Mouse (Mus musculus) midbrain, embryonic 11.5 days (tissue): ENCODE measurements at regions not wholly inside any gene's neighbourhood (a gene's known extent, or its start where the extent isn't known, plus 50 kb on each side); places are given as distances from the start of the nearest gene placed in this dataset.

Experiments used
- ATAC-seq: fragments of 200-750 bp; cut with Nextera tagmentation; 2 replicates; pipeline ENCODE4 v1.8.0; 2017; ENCODE audit warnings: moderate TSS enrichment, moderate library complexity; ENCODE audit not compliant: low FRiP score
- DNase-seq: peaks from one replicate; pipeline ENCODE4 v3.0.0; 2015; ENCODE audit warnings: low spot score; ENCODE audit errors: missing footprints
- H3K27ac ChIP-seq: fragments of 300-500 bp; sonication (generic); 2 replicates; pipeline ENCODE4 v1.5.1; 2014; ENCODE audit warnings: low read depth, low read length
- H3K27me3 ChIP-seq: fragments of 300-500 bp; sonication (generic); 2 replicates; pipeline ENCODE4 v1.6.1; 2014; ENCODE audit warnings: mild to moderate bottlenecking, low read length, moderate library complexity, mixed read lengths; ENCODE audit not compliant: control insufficient read depth, insufficient read depth
- H3K36me3 ChIP-seq: fragments of 300-500 bp; sonication (generic); 2 replicates; pipeline ENCODE4 v1.6.1; 2014; ENCODE audit warnings: mild to moderate bottlenecking, low read length, moderate library complexity, mixed read lengths; ENCODE audit not compliant: control insufficient read depth, insufficient read depth
- H3K4me1 ChIP-seq: fragments of 300-500 bp; sonication (generic); 2 replicates; pipeline ENCODE4 v1.6.1; 2014; ENCODE audit warnings: low read length; ENCODE audit not compliant: control insufficient read depth, insufficient read depth
- H3K4me2 ChIP-seq: fragments of 300-500 bp; sonication (generic); 2 replicates; pipeline ENCODE4 v1.6.1; 2014; ENCODE audit warnings: mild to moderate bottlenecking, moderate library complexity
- H3K4me3 ChIP-seq: fragments of 300-500 bp; sonication (generic); 2 replicates; pipeline ENCODE4 v1.5.1; 2014; ENCODE audit warnings: low read depth, low read length
- H3K9ac ChIP-seq: fragments of 300-500 bp; sonication (generic); 2 replicates; pipeline ENCODE4 v1.6.1; 2014; ENCODE audit warnings: low read length
- H3K9me3 ChIP-seq: fragments of 300-500 bp; sonication (generic); 2 replicates; pipeline ENCODE4 v1.6.1; 2016; ENCODE audit warnings: low read length; ENCODE audit not compliant: control insufficient read depth
- WGBS: fragments of 180-500 bp; shearing (Covaris S2); extraction: QIAGEN DNeasy Blood & Tissue Kit; methylation state at CpG from one replicate; pipeline ENCODE4 v1.1.7; 2014; 5-methylcytosine and 5-hydroxymethylcytosine counted together

DNA sequence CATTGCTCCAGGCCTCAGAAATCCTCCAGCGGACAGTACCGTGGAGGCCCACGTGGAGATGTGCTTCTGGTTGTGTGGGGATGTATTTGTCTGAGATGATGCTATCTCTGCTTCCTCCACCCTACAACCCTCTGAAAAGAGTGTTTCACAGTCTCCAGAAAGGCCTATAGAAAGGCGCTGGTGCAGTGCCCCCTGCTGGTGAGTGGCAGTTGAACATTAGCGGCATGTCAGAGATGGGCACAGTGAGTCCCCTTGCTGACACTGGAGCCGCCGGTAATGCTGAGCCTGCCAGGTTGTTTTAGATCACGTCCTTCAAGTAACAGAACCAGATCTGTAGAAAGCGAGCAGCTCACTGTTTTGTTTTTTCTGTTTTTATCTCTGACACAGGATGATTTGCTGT, 69.0 kb upstream of the Lsm14a start:
- no peaks in the 10 kb centered on the region for H3K9me3 ChIP-seq
- H3K9ac ChIP-seq: no peak overlapping the region
- no peaks in the 10 kb centered on the region for H3K27me3 ChIP-seq
- H3K27ac ChIP-seq: no peak overlapping the region
- no peaks in the 10 kb centered on the region for H3K36me3 ChIP-seq
- no peaks in the 10 kb centered on the region for H3K4me1 ChIP-seq
- ATAC-seq (no peak), DNase-seq (no peak)
- H3K4me2 ChIP-seq: no peak overlapping the region
- 60% methylated on average over 9 of the region's 9 CpGs for WGBS
- no peak overlapping the region for H3K4me3 ChIP-seq

DNA sequence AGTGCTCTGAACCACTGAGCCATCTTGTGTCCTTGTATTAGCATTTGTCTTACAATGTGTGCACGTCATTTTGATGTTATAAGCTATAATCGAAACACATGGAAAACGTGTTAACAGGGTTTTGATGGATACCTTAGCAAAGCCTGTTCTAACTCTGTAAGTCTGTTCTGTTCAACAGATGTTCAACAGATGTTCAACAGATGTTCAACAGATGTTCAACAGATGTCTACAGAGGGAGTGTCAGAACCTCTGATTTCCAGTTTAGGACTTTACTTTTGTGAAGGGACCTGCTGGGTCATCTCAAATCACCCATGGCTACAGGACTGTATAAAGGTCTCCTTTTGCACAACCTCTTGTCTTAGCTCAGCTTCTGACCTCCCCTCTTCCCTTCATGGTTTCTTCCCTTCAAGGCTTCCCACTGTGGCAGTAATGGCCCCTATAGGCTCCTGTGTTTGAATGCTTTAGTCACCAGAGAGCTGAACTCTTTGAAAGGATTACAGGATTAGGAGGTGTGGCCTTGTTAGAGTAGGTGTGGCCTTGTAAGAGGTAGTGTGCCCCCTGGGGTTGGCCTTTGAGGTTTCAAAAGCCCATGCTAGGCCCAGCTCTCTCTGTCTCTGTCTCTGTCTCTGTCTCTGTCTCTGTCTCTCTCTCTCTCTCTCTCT, 66.8 kb upstream of the Lsm14a start:
- Histone ChIP-seq H3K27ac (no peak overlapping the region), H3K4me3 (no peak overlapping the region), H3K4me2 (no peak overlapping the region), H3K36me3 (no peaks in the 10 kb centered on the region), H3K4me1 (no peaks in the 10 kb centered on the region), H3K27me3 (no peaks in the 10 kb centered on the region), H3K9ac (no peak overlapping the region), H3K9me3 (no peaks in the 10 kb centered on the region)
- WGBS: 81% methylated on average over 3 of the region's 3 CpGs
- no peak for ATAC-seq
- no peak for DNase-seq

- H3K4me3 ChIP-seq: no peak overlapping the region
- no peak overlapping the region for H3K9ac ChIP-seq
- H3K9me3 ChIP-seq: no peaks in the 10 kb centered on the region
- no peaks in the 10 kb centered on the region for H3K4me1 ChIP-seq
- no peaks in the 10 kb centered on the region for H3K27me3 ChIP-seq
- H3K27ac ChIP-seq: no peak overlapping the region
- no peaks in the 10 kb centered on the region for H3K36me3 ChIP-seq
- DNase-seq (no peak), ATAC-seq (no peak)
- 95% methylated on average over 4 of the region's 4 CpGs for WGBS
- no peak overlapping the region for H3K4me2 ChIP-seq
Measured at GRCm38 (mm10) chr7:34458851-34459250, 65.7 kb upstream of the Lsm14a start.

GRCm38 (mm10) chr7:34448364-34448763, 55.2 kb upstream of the Lsm14a start:
- no peak overlapping the region for H3K4me2 ChIP-seq
- H3K9me3 ChIP-seq: peaks cover 2% of the 10 kb centered on the region; the same call in 1 of the 2 replicates
- no peak for DNase-seq
- no peak overlapping the region for H3K27ac ChIP-seq
- no peak overlapping the region for H3K9ac ChIP-seq
- H3K4me3 ChIP-seq: no peak overlapping the region
- H3K27me3 ChIP-seq: no peaks in the 10 kb centered on the region
- H3K4me1 ChIP-seq: no peaks in the 10 kb centered on the region
- WGBS: 92% methylated on average over 2 of the region's 2 CpGs
- no peak for ATAC-seq
- no peaks in the 10 kb centered on the region for H3K36me3 ChIP-seq

- Histone ChIP-seq H3K27ac (no peak overlapping the region), H3K4me2 (no peak overlapping the region), H3K4me3 (no peak overlapping the region), H3K4me1 (no peaks in the 10 kb centered on the region), H3K27me3 (no peaks in the 10 kb centered on the region), H3K9me3 (no peaks in the 10 kb centered on the region), H3K9ac (no peak overlapping the region), H3K36me3 (no peaks in the 10 kb centered on the region)
- DNase-seq (peak; percentile 91), ATAC-seq (peak; percentile 68)
- WGBS: 36% methylated on average over 17 of the region's 17 CpGs
Measured at GRCm38 (mm10) chr7:34444263-34444662, 51.1 kb upstream of the Lsm14a start.
